Mouse (Mus musculus) erythroid progenitor cell, adult 5-6 weeks (primary cell): Measurements from ENCODE around the gene AU040320. TPM values are rescaled to one million over a fixed set of nuclear protein-coding genes. Genes with fewer than 3 reads are reported as not detected.

Experiments used
- ATAC-seq: replicated peaks from 2 replicates; pipeline ENCODE4 v1.8.0; 2016; ENCODE audit warnings: moderate number of reproducible peaks, mild to moderate bottlenecking, moderate TSS enrichment, inconsistent platforms; ENCODE audit not compliant: poor library complexity, low FRiP score, severe bottlenecking
- total RNA-seq, 2 experiments: library from RNA; stranded (forward) in 1 of 2; stranded (reverse) in 1 of 2; fragments of 150-400 nt in 1 of 2; fragments of 186-747, 209-891 nt in 1 of 2; gene quantifications; 2 replicates each; pipeline versions ENCODE4 v1.2.3 to v1.2.4; 2015 to 2017; ENCODE audit warnings: low replicate concordance in 2 of 2

AU040320 gene
- total RNA-seq, 2 experiments from 2014 or later = 3.8 to 11.3 TPM

DNA sequence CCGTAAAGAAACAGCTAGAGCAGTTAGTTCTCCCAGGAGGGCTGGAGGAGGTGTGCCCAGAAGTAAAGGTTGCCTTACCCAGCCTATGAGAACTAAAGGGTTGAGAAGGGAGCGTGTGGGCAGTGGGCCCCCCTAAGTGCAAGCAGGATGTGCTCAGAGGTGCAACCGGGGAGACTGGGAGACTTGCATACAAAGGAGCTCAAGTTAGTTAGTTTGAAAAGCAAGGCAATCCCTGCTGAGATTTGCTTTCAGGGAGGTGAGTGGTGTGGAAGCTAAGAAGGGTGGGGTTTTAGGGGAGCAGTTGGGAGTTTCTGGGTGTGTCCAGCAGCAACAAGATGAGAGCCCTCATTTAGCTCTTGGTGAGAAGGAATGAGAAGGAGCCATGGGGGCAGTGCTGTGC, 89.6 kb downstream of the AU040320 start:
- ATAC-seq = no peak

GRCm38 (mm10) chr4:126845664-126846063, 92.3 kb downstream of the AU040320 start:
- no peak for ATAC-seq

- no peak for ATAC-seq
These were observed 93.6 kb downstream of the AU040320 start for GRCm38 (mm10) chr4:126846971-126847370.

GRCm38 (mm10) chr4:126850019-126850777, 96.9 kb downstream of the AU040320 start:
- ATAC-seq = no peak

- no peak for ATAC-seq
These were observed 97.4 kb downstream of the AU040320 start for GRCm38 (mm10) chr4:126850778-126851080.

DNA sequence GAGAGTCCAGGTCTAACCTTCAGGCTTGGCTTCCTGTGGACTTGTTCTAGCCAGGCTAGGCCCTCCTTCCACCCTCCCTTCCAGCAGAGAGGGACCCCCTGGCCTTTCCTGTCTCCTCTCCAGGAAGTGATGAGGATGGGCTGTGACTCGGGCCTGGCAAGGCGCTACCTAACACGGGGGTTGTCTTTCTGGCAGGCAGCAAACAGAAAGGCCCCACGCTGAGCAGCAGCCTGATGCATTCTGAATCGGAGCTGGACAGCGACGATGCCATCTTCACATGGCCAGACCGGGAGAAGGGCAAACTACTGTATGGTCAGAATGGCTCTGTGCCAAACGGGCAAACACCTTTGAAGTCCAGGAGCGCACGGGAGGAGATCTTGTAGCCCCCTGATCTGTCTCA, 99.6 kb downstream of the AU040320 start:
- ATAC-seq = no peak

- no peak; the same call in 1 of the 2 replicates for ATAC-seq
These were observed 107.1 kb downstream of the AU040320 start for GRCm38 (mm10) chr4:126860268-126860986.

DNA sequence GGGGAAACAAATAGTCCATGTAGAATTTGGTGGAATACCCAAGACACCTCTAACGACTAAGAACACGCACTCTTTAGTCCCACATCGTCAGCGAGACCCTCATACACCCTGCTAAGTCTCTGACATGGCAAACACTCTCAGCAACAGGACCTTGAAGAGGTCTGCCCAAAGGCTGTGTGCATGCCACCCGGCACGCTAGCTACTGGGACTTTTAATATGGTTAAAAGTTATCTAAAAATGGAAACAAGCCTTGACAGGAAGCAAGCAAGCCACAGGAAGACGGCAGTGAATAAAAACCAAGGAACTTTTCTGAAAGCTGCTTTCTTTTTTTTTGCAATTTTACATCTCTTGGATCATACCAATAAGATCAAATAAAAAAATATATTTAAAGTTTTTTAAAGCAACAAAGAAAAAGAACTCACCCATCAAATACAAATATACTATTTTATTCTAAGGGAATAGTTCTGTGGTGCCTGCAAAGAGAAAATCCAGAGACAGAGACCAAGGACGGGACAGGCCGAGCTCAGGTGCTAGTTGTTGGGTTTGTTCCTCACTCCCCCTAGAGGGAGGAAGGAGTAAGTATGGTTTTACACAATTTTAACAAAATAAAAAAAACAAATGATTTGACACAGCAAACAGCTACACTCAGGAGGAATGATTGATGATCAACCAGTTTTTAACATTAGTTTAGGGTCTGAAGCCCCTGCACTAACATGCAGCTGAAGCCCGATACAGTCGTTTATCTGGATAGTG, 108.3 kb downstream of the AU040320 start:
- no peak for ATAC-seq

GRCm38 (mm10) chr4:126868699-126869098, 115.4 kb downstream of the AU040320 start:
- no peak for ATAC-seq

DNA sequence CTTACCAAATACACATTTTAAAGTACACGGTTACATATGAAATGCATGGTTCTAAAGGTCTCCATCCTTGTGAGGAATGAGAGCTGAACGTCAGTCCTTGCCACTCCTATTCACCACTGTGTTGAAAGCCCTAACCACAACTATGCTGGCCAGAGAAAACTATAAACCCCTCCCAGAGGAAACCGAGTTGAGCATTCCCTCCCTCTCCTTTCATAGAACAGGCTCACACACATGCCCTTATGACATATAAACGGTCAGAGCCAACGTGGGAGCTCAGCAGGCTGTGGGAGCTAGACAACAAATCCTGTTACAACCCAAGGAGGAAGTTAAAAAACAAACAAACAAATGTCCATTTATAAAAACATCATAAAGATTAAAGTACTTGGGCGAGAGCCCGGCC, 119.4 kb downstream of the AU040320 start:
- ATAC-seq = no peak

DNA sequence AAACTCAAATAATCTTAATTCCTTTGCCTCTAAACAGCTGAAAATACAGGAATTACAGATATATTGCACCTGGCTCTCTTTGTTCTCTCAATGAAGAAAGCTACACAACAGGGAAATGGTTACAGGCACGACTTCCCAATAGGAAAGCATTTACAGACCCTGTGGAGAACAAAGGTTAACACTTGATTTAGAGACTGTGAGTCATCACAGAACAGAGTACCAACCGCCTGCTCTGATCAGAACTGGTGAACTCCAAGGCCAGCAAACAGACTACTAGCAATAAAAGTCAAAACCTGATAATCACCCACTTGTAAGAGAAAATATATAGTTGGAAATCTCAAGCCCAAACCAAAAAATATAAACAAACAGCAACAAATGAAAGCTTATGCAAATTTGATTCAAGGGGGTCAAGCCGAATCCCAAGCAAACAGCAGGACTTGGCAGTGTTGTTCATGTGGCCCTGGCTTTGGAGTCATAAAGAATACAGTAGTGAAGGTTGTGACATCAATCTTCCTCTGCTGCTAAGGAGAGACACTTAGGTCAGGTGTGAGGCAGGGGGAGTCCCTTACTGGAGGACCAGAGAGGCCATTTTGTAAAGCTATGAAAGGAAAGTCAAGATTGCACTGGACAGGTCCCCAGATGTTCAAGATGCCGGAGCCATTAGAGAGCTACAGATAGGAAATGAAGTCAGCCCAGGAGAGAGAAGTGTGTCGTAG, 126.4 kb downstream of the AU040320 start:
- no peak for ATAC-seq

DNA sequence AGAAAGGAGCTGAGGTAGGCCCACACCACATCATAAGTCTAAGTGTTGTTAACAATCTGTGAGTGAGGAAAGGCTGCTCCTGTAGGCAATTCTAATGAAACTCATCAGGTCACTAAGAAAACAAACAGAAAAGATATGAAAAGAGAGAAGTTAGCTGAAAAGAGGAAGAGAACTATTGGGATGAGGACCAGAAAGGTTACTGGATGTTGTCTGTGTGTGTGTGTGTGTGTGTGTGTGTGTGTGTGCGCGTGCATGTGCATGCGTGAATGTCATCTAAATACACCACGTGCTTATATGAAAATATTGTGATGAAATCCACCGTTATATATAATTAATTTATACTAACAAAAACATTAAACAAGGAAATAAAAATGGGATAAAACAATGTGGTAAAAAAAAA, 130.3 kb downstream of the AU040320 start:
- no peak for ATAC-seq

- no peak for ATAC-seq
These were observed 132.6 kb downstream of the AU040320 start for GRCm38 (mm10) chr4:126885953-126886352.

- no peak for ATAC-seq
These were observed 136.5 kb downstream of the AU040320 start for GRCm38 (mm10) chr4:126889879-126890278.

Other genes with a start within 250 kb of the AU040320 start
- gene Ago4, start 220.1 kb upstream of the AU040320 start, total RNA-seq (2015; ENCODE audit: low replicate concordance) = 0.84 TPM in 1 of 2 replicates, not detected in the other
- gene Ago4, start 220.1 kb upstream of the AU040320 start, total RNA-seq (2017; ENCODE audit: low replicate concordance) = 0.45 and 0.90 TPM in 2 replicates
- 76.3 and 172 TPM in 2 replicates for gene Clspn, start 196.6 kb upstream of the AU040320 start, total RNA-seq (2015; ENCODE audit: low replicate concordance)
- 304 and 354 TPM in 2 replicates for gene Clspn, start 196.6 kb upstream of the AU040320 start, total RNA-seq (2017; ENCODE audit: low replicate concordance)
- not detected in 2 replicates for gene 5730409E04Rik, start 143.7 kb upstream of the AU040320 start, total RNA-seq (2015; ENCODE audit: low replicate concordance)
- 0.39 TPM in 1 of 2 replicates, not detected in the other for gene 5730409E04Rik, start 143.7 kb upstream of the AU040320 start, total RNA-seq (2017; ENCODE audit: low replicate concordance)
- gene Psmb2, start 75.9 kb upstream of the AU040320 start, total RNA-seq (2015; ENCODE audit: low replicate concordance) = 78.2 and 88.0 TPM in 2 replicates
- gene Psmb2, start 75.9 kb upstream of the AU040320 start, total RNA-seq (2017; ENCODE audit: low replicate concordance) = 11.7 and 47.1 TPM in 2 replicates
- not detected in 2 replicates for gene Tfap2e, start 17.3 kb upstream of the AU040320 start, total RNA-seq (2015; ENCODE audit: low replicate concordance)
- not detected in 2 replicates for gene Tfap2e, start 17.3 kb upstream of the AU040320 start, total RNA-seq (2017; ENCODE audit: low replicate concordance)
- gene Ncdn, start 106 bp upstream of the AU040320 start, total RNA-seq (2015; ENCODE audit: low replicate concordance) = 1.1 and 1.3 TPM in 2 replicates
- gene Ncdn, start 106 bp upstream of the AU040320 start, total RNA-seq (2017; ENCODE audit: low replicate concordance) = 1.0 and 3.0 TPM in 2 replicates
- gene Zmym4, start 214.6 kb downstream of the AU040320 start, total RNA-seq (2015; ENCODE audit: low replicate concordance) = 0.84 and 4.7 TPM in 2 replicates
- 2.2 and 13.5 TPM in 2 replicates for gene Zmym4, start 214.6 kb downstream of the AU040320 start, total RNA-seq (2017; ENCODE audit: low replicate concordance)